Mouse (Mus musculus): ENCODE results near the gene Capn8. TPM values are rescaled to one million over a fixed set of nuclear protein-coding genes. Genes with fewer than 3 reads are reported as not detected.

Capn8 gene
- polyA plus RNA-seq, 1 experiment from 2014 or later: 3.3 TPM

GRCm38 (mm10) chr1:182562576-182563370, 2.0 kb upstream of the Capn8 start:
- Histone ChIP-seq H3K4me2 (ENCODE audit: low read depth, low read length) (peak overlapping the region; percentile 38; the same call in 1 of the 2 replicates), H3K9ac (ENCODE audit: low read length) (peak overlapping the region; percentile 15), H3K36me3 (ENCODE audit: control insufficient read depth, insufficient read depth, low read length) (no peaks in the 10 kb centered on the region), H3K27ac (ENCODE audit: low read length) (peak overlapping the region; percentile 65), H3K4me1 (ENCODE audit: control insufficient read depth, insufficient read depth, low read length) (peaks cover 11% of the 10 kb centered on the region), H3K4me3 (replicated peaks; ENCODE audit: low read length) (no peak overlapping the region), H3K27me3 (ENCODE audit: control insufficient read depth, insufficient read depth, low read length) (no peaks in the 10 kb centered on the region), H3K9me3 (replicated peaks; ENCODE audit: control insufficient read depth, low read length) (no peaks in the 10 kb centered on the region)
- ATAC-seq (ENCODE audit: insufficient read depth, low FRiP score): peak; percentile 49; the same call in 1 of the 2 replicates
- 27% methylated on average over 16 of the region's 16 CpGs for WGBS

DNA sequence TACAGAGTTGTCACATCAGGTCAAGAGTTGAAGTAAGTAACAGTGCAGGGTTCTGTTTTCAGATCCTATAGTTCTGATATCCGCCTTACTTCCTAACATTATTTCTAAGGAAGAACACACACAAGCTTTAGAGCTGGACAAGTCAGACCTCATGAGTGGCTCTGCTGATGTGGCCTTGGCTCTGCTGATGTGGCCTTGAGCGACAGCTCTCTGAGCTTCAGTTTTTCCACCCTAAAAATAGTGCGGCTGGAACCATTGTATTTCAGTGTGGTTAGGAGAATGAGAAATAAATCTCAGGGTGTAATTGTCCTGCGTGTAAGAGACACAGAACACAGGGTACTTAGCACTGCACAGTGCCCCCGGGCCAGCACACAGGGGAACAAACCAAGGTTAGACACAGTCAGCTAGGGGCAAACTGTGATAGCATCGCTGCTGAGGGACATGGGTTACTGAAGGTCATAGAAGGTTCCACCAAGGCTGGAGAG, 586 bp downstream of the Capn8 start:
- 81% methylated on average over 6 of the region's 6 CpGs for WGBS
- H3K9ac ChIP-seq (ENCODE audit: low read length): no peak overlapping the region
- no peaks in the 10 kb centered on the region for H3K27me3 ChIP-seq (ENCODE audit: control insufficient read depth, insufficient read depth, low read length)
- H3K36me3 ChIP-seq (ENCODE audit: control insufficient read depth, insufficient read depth, low read length): no peaks in the 10 kb centered on the region
- no peak overlapping the region for H3K4me3 ChIP-seq (replicated peaks; ENCODE audit: low read length)
- ATAC-seq (ENCODE audit: insufficient read depth, low FRiP score): no peak
- H3K9me3 ChIP-seq (replicated peaks; ENCODE audit: control insufficient read depth, low read length): no peaks in the 10 kb centered on the region
- H3K27ac ChIP-seq (ENCODE audit: low read length): no peak overlapping the region
- peaks cover 11% of the 10 kb centered on the region for H3K4me1 ChIP-seq (ENCODE audit: control insufficient read depth, insufficient read depth, low read length)
- H3K4me2 ChIP-seq (ENCODE audit: low read depth, low read length): peak overlapping the region; percentile 6; the same call in 1 of the 2 replicates

DNA sequence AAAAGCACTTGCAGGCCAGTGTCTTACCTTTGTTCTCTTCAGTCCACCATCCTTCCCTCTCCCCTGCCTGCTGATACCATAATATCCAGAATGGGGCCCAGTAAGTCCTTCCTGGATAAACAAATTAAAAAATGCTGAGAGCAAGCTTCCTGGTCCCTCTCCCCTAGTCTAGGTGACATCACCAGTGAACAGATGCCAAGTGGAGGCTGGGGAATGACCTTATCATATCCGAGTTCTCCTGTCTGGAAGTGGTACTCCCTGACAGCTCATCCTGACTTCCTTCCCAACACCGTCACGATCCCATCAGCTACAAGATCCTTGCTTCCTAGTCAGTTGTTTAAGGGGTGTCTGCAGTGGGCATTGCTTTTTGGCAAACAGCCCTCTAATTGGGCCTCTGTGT, 6.3 kb downstream of the Capn8 start:
- H3K4me3 ChIP-seq (replicated peaks; ENCODE audit: low read length): no peak overlapping the region
- H3K27me3 ChIP-seq (ENCODE audit: control insufficient read depth, insufficient read depth, low read length): no peaks in the 10 kb centered on the region
- H3K9me3 ChIP-seq (replicated peaks; ENCODE audit: control insufficient read depth, low read length): no peaks in the 10 kb centered on the region
- WGBS: 56% methylated on average over 3 of the region's 3 CpGs
- no peak overlapping the region for H3K27ac ChIP-seq (ENCODE audit: low read length)
- H3K4me1 ChIP-seq (ENCODE audit: control insufficient read depth, insufficient read depth, low read length): 0 out of 2 replicates have a peak, but pooled peaks cover 7% of the 10 kb centered on the region
- no peak for ATAC-seq (ENCODE audit: insufficient read depth, low FRiP score)
- H3K4me2 ChIP-seq (ENCODE audit: low read depth, low read length): no peak overlapping the region
- no peak overlapping the region for H3K9ac ChIP-seq (ENCODE audit: low read length)
- H3K36me3 ChIP-seq (ENCODE audit: control insufficient read depth, insufficient read depth, low read length): no peaks in the 10 kb centered on the region

- Histone ChIP-seq H3K27me3 (ENCODE audit: control insufficient read depth, insufficient read depth, low read length) (no peaks in the 10 kb centered on the region), H3K9me3 (replicated peaks; ENCODE audit: control insufficient read depth, low read length) (no peaks in the 10 kb centered on the region), H3K27ac (ENCODE audit: low read length) (no peak overlapping the region), H3K4me3 (replicated peaks; ENCODE audit: low read length) (no peak overlapping the region), H3K9ac (ENCODE audit: low read length) (no peak overlapping the region), H3K4me1 (ENCODE audit: control insufficient read depth, insufficient read depth, low read length) (0 out of 2 replicates have a peak, but pooled peaks cover 7% of the 10 kb centered on the region), H3K36me3 (ENCODE audit: control insufficient read depth, insufficient read depth, low read length) (no peaks in the 10 kb centered on the region), H3K4me2 (ENCODE audit: low read depth, low read length) (no peak overlapping the region)
- no peak for ATAC-seq (ENCODE audit: insufficient read depth, low FRiP score)
- WGBS: 83% methylated on average over 11 of the region's 11 CpGs
Observed at GRCm38 (mm10) chr1:182571973-182572372, 7.2 kb downstream of the Capn8 start.

GRCm38 (mm10) chr1:182573856-182574665, 9.3 kb downstream of the Capn8 start:
- ATAC-seq (ENCODE audit: insufficient read depth, low FRiP score): no peak
- H3K9ac ChIP-seq (ENCODE audit: low read length): no peak overlapping the region; the same call in 1 of the 2 replicates

DNA sequence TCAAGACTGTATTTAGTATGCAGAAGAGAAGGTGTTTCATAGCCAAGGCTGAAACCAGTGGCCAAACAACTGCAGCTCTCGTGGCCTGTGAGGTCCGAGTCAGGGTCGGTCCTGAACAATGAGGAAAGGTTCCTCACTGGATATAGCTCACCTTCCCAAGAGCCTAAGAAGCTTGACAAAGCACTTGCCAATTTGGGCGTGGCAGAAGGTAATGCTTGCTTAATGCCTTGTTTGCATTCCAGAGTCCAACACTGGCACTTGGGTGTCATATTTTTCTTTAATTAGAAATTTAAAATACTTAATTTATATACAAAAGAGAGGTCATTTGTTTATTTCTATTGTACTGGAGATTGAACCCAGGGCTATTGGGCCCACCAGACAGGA, 9.9 kb downstream of the Capn8 start:
- WGBS: 46% methylated on average over 4 of the region's 4 CpGs
- H3K27me3 ChIP-seq (ENCODE audit: control insufficient read depth, insufficient read depth, low read length): no peaks in the 10 kb centered on the region
- H3K9me3 ChIP-seq (replicated peaks; ENCODE audit: control insufficient read depth, low read length): no peaks in the 10 kb centered on the region
- peak; percentile 54; the same call in 1 of the 2 replicates for ATAC-seq (ENCODE audit: insufficient read depth, low FRiP score)
- no peak overlapping the region for H3K27ac ChIP-seq (ENCODE audit: low read length)
- H3K4me1 ChIP-seq (ENCODE audit: control insufficient read depth, insufficient read depth, low read length): 0 out of 2 replicates have a peak, but pooled peaks cover 7% of the 10 kb centered on the region
- no peaks in the 10 kb centered on the region for H3K36me3 ChIP-seq (ENCODE audit: control insufficient read depth, insufficient read depth, low read length)
- H3K9ac ChIP-seq (ENCODE audit: low read length): no peak overlapping the region; the same call in 1 of the 2 replicates
- no peak overlapping the region for H3K4me2 ChIP-seq (ENCODE audit: low read depth, low read length)
- H3K4me3 ChIP-seq (replicated peaks; ENCODE audit: low read length): no peak overlapping the region

More at GRCm38 (mm10) chr1:182573856-182574665, 9.3 kb downstream of the Capn8 start:
- H3K4me2 ChIP-seq (ENCODE audit: low read depth, low read length): no peak overlapping the region
- no peaks in the 10 kb centered on the region for H3K9me3 ChIP-seq (replicated peaks; ENCODE audit: control insufficient read depth, low read length)
- 0 out of 2 replicates have a peak, but pooled peaks cover 7% of the 10 kb centered on the region for H3K4me1 ChIP-seq (ENCODE audit: control insufficient read depth, insufficient read depth, low read length)
- no peaks in the 10 kb centered on the region for H3K27me3 ChIP-seq (ENCODE audit: control insufficient read depth, insufficient read depth, low read length)
- H3K27ac ChIP-seq (ENCODE audit: low read length): no peak overlapping the region
- 26% methylated on average over 8 of the region's 8 CpGs for WGBS
- no peaks in the 10 kb centered on the region for H3K36me3 ChIP-seq (ENCODE audit: control insufficient read depth, insufficient read depth, low read length)
- H3K4me3 ChIP-seq (replicated peaks; ENCODE audit: low read length): no peak overlapping the region

- 82% methylated on average over 6 of the region's 6 CpGs for WGBS
- Histone ChIP-seq H3K4me1 (ENCODE audit: control insufficient read depth, insufficient read depth, low read length) (0 out of 2 replicates have a peak, but pooled peaks cover 4% of the 10 kb centered on the region), H3K36me3 (ENCODE audit: control insufficient read depth, insufficient read depth, low read length) (no peaks in the 10 kb centered on the region), H3K9me3 (replicated peaks; ENCODE audit: control insufficient read depth, low read length) (no peaks in the 10 kb centered on the region), H3K9ac (ENCODE audit: low read length) (no peak overlapping the region), H3K4me2 (ENCODE audit: low read depth, low read length) (no peak overlapping the region), H3K4me3 (replicated peaks; ENCODE audit: low read length) (no peak overlapping the region), H3K27me3 (ENCODE audit: control insufficient read depth, insufficient read depth, low read length) (no peaks in the 10 kb centered on the region), H3K27ac (ENCODE audit: low read length) (no peak overlapping the region)
- ATAC-seq (ENCODE audit: insufficient read depth, low FRiP score): no peak
Observed at GRCm38 (mm10) chr1:182584169-182584568, 19.4 kb downstream of the Capn8 start.

DNA sequence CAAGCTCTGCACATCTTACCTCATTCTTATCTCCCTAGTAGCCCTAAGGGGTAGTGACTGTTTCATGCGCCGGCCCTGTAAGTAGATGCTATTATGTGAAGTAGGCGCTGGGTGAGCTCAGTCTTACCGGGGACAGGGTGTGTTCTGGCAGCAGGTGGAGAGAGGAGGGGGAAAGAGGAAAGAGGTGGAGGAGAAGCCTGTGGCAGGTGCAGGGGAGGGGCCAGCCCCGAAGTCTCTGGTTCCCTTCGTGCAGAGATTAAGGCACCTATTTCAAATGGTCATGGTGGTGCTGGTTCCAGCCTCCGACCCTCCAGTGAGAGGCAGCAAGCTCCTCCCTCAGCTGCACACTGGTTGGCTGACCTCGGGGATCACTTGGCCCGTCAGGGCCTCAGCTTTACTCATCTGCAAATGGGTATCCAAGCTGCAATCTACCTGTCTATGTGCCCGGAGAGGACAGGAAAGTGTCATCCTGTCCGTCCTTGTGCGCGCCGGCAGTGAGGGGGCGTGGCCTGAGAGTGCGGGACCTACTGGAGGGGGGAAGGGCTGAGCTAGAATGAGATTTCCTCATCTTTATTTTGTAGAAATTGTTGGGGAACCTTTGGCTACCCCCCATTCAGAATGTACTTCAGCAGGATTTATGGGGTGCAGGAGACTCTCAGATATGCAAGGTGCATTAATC, 20.5 kb downstream of the Capn8 start:
- H3K9ac ChIP-seq (ENCODE audit: low read length): no peak overlapping the region; the same call in 1 of the 2 replicates
- peak overlapping the region; percentile 60 for H3K4me2 ChIP-seq (ENCODE audit: low read depth, low read length)
- H3K27ac ChIP-seq (ENCODE audit: low read length): no peak overlapping the region
- H3K9me3 ChIP-seq (replicated peaks; ENCODE audit: control insufficient read depth, low read length): no peaks in the 10 kb centered on the region
- H3K36me3 ChIP-seq (ENCODE audit: control insufficient read depth, insufficient read depth, low read length): no peaks in the 10 kb centered on the region
- peak; percentile 79; the same call in 1 of the 2 replicates for ATAC-seq (ENCODE audit: insufficient read depth, low FRiP score)
- 16% methylated on average over 16 of the region's 16 CpGs for WGBS
- H3K4me3 ChIP-seq (replicated peaks; ENCODE audit: low read length): peak overlapping the region; percentile 30
- 0 out of 2 replicates have a peak, but pooled peaks cover 4% of the 10 kb centered on the region for H3K4me1 ChIP-seq (ENCODE audit: control insufficient read depth, insufficient read depth, low read length)
- no peaks in the 10 kb centered on the region for H3K27me3 ChIP-seq (ENCODE audit: control insufficient read depth, insufficient read depth, low read length)

All from stomach, embryonic 16.5 days (tissue).